Mouse (Mus musculus) kidney, embryonic 16.5 days (tissue): ENCODE measurements around the gene Bud23. TPM values are rescaled to one million over a fixed set of nuclear protein-coding genes. Genes with fewer than 3 reads are reported as not detected.

Source experiments
- ATAC-seq: fragments of 200-750 bp; cut with Nextera tagmentation; 2 replicates; pipeline ENCODE4 v1.8.0; 2017; ENCODE audit warnings: moderate TSS enrichment; ENCODE audit not compliant: low FRiP score, low TSS enrichment
- H3K27ac ChIP-seq: fragments of 300-500 bp; sonication (generic); 2 replicates; pipeline ENCODE4 v1.5.1; 2014; ENCODE audit warnings: low read length
- H3K27me3 ChIP-seq: fragments of 300-500 bp; sonication (generic); 2 replicates; pipeline ENCODE4 v1.6.1; 2014; ENCODE audit warnings: low read length, control low read depth, mixed read lengths; ENCODE audit not compliant: insufficient read depth
- H3K36me3 ChIP-seq: fragments of 300-500 bp; sonication (generic); 2 replicates; pipeline ENCODE4 v1.6.1; 2014; ENCODE audit warnings: low read length, control low read depth, mixed read lengths; ENCODE audit not compliant: insufficient read depth
- H3K4me1 ChIP-seq: fragments of 300-500 bp; sonication (generic); 2 replicates; pipeline ENCODE4 v1.6.1; 2014; ENCODE audit warnings: low read length, control low read depth, mixed read lengths; ENCODE audit not compliant: insufficient read depth
- H3K4me2 ChIP-seq: fragments of 300-500 bp; sonication (generic); replicated peaks from 2 replicates; pipeline ENCODE4 v1.6.1; 2014; ENCODE audit warnings: low read depth, low read length
- H3K4me3 ChIP-seq: fragments of 300-500 bp; sonication (generic); 2 replicates; pipeline ENCODE4 v1.5.1; 2014; ENCODE audit warnings: mild to moderate bottlenecking, low read length
- H3K9ac ChIP-seq: fragments of 300-500 bp; sonication (generic); replicated peaks from 2 replicates; pipeline ENCODE4 v1.6.1; 2014; ENCODE audit warnings: low read length
- H3K9me3 ChIP-seq: fragments of 300-500 bp; sonication (generic); 2 replicates; pipeline ENCODE4 v1.6.1; 2016; ENCODE audit warnings: low read length, control low read depth
- WGBS: fragments of 180-500 bp; shearing (Covaris S2); extraction: QIAGEN DNeasy Blood & Tissue Kit; methylation state at CpG from one replicate; pipeline ENCODE4 v1.1.7; 2014; 5-methylcytosine and 5-hydroxymethylcytosine counted together
- polyA plus RNA-seq: library from polyadenylated mRNA; unstranded; fragments of >200 nt; fragmentation: Nextera tagmentation; extraction: Ambion mirVana; gene quantifications from 2 replicates; pipeline ENCODE4 v1.2.1, GENCODE M21; 2015

The Bud23 gene
- polyA plus RNA-seq, 1 experiment from 2014 or later: 139 TPM

- no peaks in the 10 kb centered on the region for H3K9me3 ChIP-seq
- 84% methylated on average over 3 of the region's 3 CpGs for WGBS
- H3K4me1 ChIP-seq: no peaks in the 10 kb centered on the region
- H3K36me3 ChIP-seq: peaks cover 27% of the 10 kb centered on the region
- no peak overlapping the region for H3K9ac ChIP-seq
- ATAC-seq: no peak
- no peak overlapping the region for H3K4me3 ChIP-seq
- H3K27ac ChIP-seq: no peak overlapping the region
- H3K27me3 ChIP-seq: no peaks in the 10 kb centered on the region
- H3K4me2 ChIP-seq: no peak overlapping the region
These were observed 20.2 kb downstream of the Bud23 start for GRCm38 (mm10) chr5:135044575-135044974.

- 45% methylated on average over 21 of the region's 21 CpGs for WGBS
- H3K4me3 ChIP-seq: no peak overlapping the region
- H3K27ac ChIP-seq: no peak overlapping the region
- no peak overlapping the region for H3K4me2 ChIP-seq
- peak; percentile 49; the same call in 1 of the 2 replicates for ATAC-seq
- no peaks in the 10 kb centered on the region for H3K4me1 ChIP-seq
- peaks cover 22% of the 10 kb centered on the region for H3K36me3 ChIP-seq
- no peaks in the 10 kb centered on the region for H3K9me3 ChIP-seq
- H3K9ac ChIP-seq: no peak overlapping the region
- H3K27me3 ChIP-seq: no peaks in the 10 kb centered on the region
These were observed 22.5 kb downstream of the Bud23 start for GRCm38 (mm10) chr5:135042105-135042788.

- no peak for ATAC-seq
- Histone ChIP-seq H3K4me1 (0 out of 2 replicates have a peak, but pooled peaks cover under 1% of the 10 kb centered on the region), H3K27ac (no peak overlapping the region), H3K9ac (no peak overlapping the region), H3K27me3 (no peaks in the 10 kb centered on the region), H3K9me3 (no peaks in the 10 kb centered on the region), H3K4me2 (no peak overlapping the region), H3K36me3 (peaks cover 21% of the 10 kb centered on the region), H3K4me3 (no peak overlapping the region)
- 60% methylated on average over 11 of the region's 11 CpGs for WGBS
These were observed 24.0 kb downstream of the Bud23 start for GRCm38 (mm10) chr5:135040777-135041176.

GRCm38 (mm10) chr5:135040059-135040458, 24.7 kb downstream of the Bud23 start:
- no peak for ATAC-seq
- Histone ChIP-seq H3K4me1 (0 out of 2 replicates have a peak, but pooled peaks cover 4% of the 10 kb centered on the region), H3K4me3 (no peak overlapping the region), H3K9ac (no peak overlapping the region), H3K27ac (no peak overlapping the region), H3K27me3 (no peaks in the 10 kb centered on the region), H3K9me3 (no peaks in the 10 kb centered on the region), H3K36me3 (peaks cover 14% of the 10 kb centered on the region), H3K4me2 (no peak overlapping the region)
- 74% methylated on average over 6 of the region's 6 CpGs for WGBS

- Histone ChIP-seq H3K4me1 (0 out of 2 replicates have a peak, but pooled peaks cover 4% of the 10 kb centered on the region), H3K27me3 (no peaks in the 10 kb centered on the region), H3K4me2 (no peak overlapping the region), H3K27ac (no peak overlapping the region), H3K9ac (no peak overlapping the region), H3K4me3 (no peak overlapping the region), H3K36me3 (peaks cover 8% of the 10 kb centered on the region; the same call in 1 of the 2 replicates), H3K9me3 (no peaks in the 10 kb centered on the region)
- ATAC-seq: no peak
- 89% methylated on average over 9 of the region's 9 CpGs for WGBS
These were observed 25.2 kb downstream of the Bud23 start for GRCm38 (mm10) chr5:135039541-135039940.

DNA sequence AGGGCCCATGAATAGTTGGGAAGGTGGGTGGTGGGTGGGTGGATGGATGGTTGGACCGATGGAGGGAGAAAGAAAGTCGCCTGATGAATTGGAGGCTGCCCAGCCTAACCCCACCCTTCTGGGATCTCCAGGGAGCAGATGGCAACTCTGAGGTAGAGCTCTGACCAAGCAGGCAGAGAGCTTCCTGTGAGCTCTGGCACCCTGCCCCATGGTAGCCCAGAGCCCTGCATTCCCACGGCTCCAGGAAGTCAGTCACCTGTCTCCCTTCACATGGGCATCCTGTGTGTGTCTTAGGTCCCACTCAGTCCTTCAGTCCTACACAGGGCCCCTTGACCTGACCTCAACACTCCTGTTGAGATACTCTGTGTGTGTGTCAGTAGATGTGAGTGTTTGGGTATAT, 26.8 kb downstream of the Bud23 start:
- Histone ChIP-seq H3K9me3 (no peaks in the 10 kb centered on the region), H3K4me1 (0 out of 2 replicates have a peak, but pooled peaks cover 4% of the 10 kb centered on the region), H3K9ac (no peak overlapping the region), H3K27ac (no peak overlapping the region), H3K36me3 (peaks cover 4% of the 10 kb centered on the region; the same call in 1 of the 2 replicates), H3K4me2 (no peak overlapping the region), H3K4me3 (no peak overlapping the region), H3K27me3 (no peaks in the 10 kb centered on the region)
- WGBS: 74% methylated on average over 3 of the region's 3 CpGs
- ATAC-seq: no peak

- H3K27me3 ChIP-seq: no peaks in the 10 kb centered on the region
- H3K4me3 ChIP-seq: no peak overlapping the region
- no peak for ATAC-seq
- 0 out of 2 replicates have a peak, but pooled peaks cover 4% of the 10 kb centered on the region for H3K4me1 ChIP-seq
- H3K4me2 ChIP-seq: no peak overlapping the region
- WGBS: 74% methylated on average over 18 of the region's 18 CpGs
- no peak overlapping the region for H3K9ac ChIP-seq
- H3K9me3 ChIP-seq: no peaks in the 10 kb centered on the region
- H3K27ac ChIP-seq: no peak overlapping the region
- H3K36me3 ChIP-seq: peaks cover 4% of the 10 kb centered on the region; the same call in 1 of the 2 replicates
These were observed 29.0 kb downstream of the Bud23 start for GRCm38 (mm10) chr5:135035608-135036359.

- Histone ChIP-seq H3K27ac (no peak overlapping the region), H3K4me2 (no peak overlapping the region), H3K9me3 (no peaks in the 10 kb centered on the region), H3K4me1 (peaks cover 5% of the 10 kb centered on the region; the same call in 1 of the 2 replicates), H3K4me3 (no peak overlapping the region), H3K36me3 (peaks cover 4% of the 10 kb centered on the region; the same call in 1 of the 2 replicates), H3K27me3 (no peaks in the 10 kb centered on the region), H3K9ac (no peak overlapping the region)
- 98% methylated on average over 2 of the region's 2 CpGs for WGBS
- ATAC-seq: no peak
These were observed 30.2 kb downstream of the Bud23 start for GRCm38 (mm10) chr5:135034593-135034992.

DNA sequence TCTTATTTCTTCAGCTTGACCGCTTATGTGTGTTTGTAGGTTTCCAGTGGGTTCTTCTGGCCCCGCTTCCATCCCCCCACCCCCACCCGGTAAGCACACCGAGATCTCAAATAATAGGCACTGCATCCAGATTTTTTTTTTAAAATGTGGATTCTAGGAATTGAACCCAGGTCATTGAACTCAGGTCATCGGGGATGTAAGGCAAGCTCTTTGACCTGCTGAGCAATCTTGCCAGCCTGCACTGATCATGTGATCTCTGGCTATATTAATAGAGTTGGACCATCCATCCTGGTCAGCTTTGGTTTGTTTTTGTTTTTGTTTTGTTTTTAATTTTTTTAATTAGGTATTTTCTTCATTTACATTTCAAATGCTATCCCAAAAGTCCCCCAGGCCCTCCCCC, 32.2 kb downstream of the Bud23 start:
- 87% methylated on average over 5 of the region's 5 CpGs for WGBS
- ATAC-seq: no peak
- Histone ChIP-seq H3K4me3 (no peak overlapping the region), H3K27ac (no peak overlapping the region), H3K4me1 (peaks cover 18% of the 10 kb centered on the region), H3K36me3 (no peaks in the 10 kb centered on the region), H3K4me2 (no peak overlapping the region), H3K9me3 (no peaks in the 10 kb centered on the region), H3K9ac (no peak overlapping the region), H3K27me3 (no peaks in the 10 kb centered on the region)
